Mouse (Mus musculus) lung, postnatal 0 days (tissue): Measurements from ENCODE around the gene Spg11.

ENCODE experiments used
- CTCF ChIP-seq: IDR thresholded peaks from 2 replicates; pipeline ENCODE4 v1.5.1; 2016; ENCODE audit warnings: antibody characterized with exemption, mild to moderate bottlenecking
- EP300 ChIP-seq: IDR thresholded peaks from 2 replicates; pipeline ENCODE4 v1.6.1; 2016; ENCODE audit warnings: antibody characterized with exemption, mild to moderate bottlenecking, control low read depth

GRCm38 (mm10) chr2:122156051-122156700 is 38.0 kb upstream of the Spg11 start:
- TF ChIP-seq EP300 (no peak), CTCF (no peak)
